In the genomic region with DNA sequence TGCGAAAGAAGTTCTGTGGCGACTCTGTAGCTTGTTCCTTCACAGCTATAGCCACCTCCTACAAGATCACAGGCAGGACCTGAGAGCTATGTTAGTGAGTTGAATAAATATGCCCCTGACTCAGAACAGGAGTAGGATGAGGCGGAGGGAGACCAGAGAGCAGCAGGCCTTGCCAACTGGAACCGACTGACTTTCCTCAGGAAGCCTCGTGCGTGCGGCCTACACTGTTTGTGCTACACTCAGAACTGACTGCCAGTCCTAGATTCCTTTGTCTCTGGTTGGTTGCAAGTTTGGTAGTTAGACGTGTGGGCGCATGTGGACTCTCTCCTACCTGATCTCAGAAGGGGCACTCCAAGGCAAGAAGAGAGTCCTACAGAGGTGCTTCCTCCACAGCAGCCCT, we compare ENCODE assay signal across 9 mouse cellular contexts. TPM values are rescaled to one million over a fixed set of nuclear protein-coding genes. Genes with fewer than 3 reads are reported as not detected.
DNase-seq lines count a peak whose midpoint lies in the region; ATAC-seq and TF ChIP-seq lines count a peak whose summit lies in the region.
"Had no signal": no experiment of that assay in that cellular context is flagged by ENCODE, and none has a peak within 500 bp of the region (broad histone marks: within the 10 kb centered on the region; RNA-seq: fewer than 3 reads in every experiment).

No protein-coding gene starts in this region.

- WGBS in forebrain, embryonic 13.5 days = 79% methylated on average over 9 of the region's 9 CpGs
- WGBS in forebrain, postnatal 0 days = 68% methylated on average over 9 of the region's 9 CpGs
- 68% methylated on average over 9 of the region's 9 CpGs for WGBS in kidney, embryonic 14.5 days
- 62% methylated on average over 9 of the region's 9 CpGs for WGBS in stomach, postnatal 0 days

- TF ChIP-seq EP300 in stomach, postnatal 0 days (optimal IDR thresholded peaks at IDR 0.05) = no peak

- no peak for DNase-seq in forebrain, postnatal 0 days
- DNase-seq in kidney, postnatal 14 days = no peak
- DNase-seq in right cerebral cortex, adult 2 months (ENCODE audit: low spot score in 2 of 2) = peak; percentile 31 to 41
- no peak for DNase-seq in right cerebral cortex, postnatal 14 days
- DNase-seq in stomach, postnatal 0 days (ENCODE audit: low spot score) = no peak
- no peak for DNase-seq in T-cell, adult 2 months (ENCODE audit: low spot score)
- DNase-seq: kidney, adult 8-10 months had no signal

- H3K4me3 ChIP-seq in forebrain, embryonic 13.5 days = no peak overlapping the region
- H3K4me3 ChIP-seq in forebrain, postnatal 0 days (ENCODE audit: low read depth, low read length) = no peak overlapping the region
- H3K4me3 ChIP-seq in kidney, embryonic 14.5 days (ENCODE audit: low read length) = no peak overlapping the region
- no peak overlapping the region for H3K4me3 ChIP-seq in stomach, postnatal 0 days (ENCODE audit: low read depth, low read length)

- H3K27ac ChIP-seq in forebrain, embryonic 13.5 days = no peak overlapping the region; the same call in 1 of the 2 replicates
- H3K27ac ChIP-seq in forebrain, postnatal 0 days (ENCODE audit: low read depth, low read length) = no peak overlapping the region
- no peak overlapping the region for H3K27ac ChIP-seq in kidney, embryonic 14.5 days (ENCODE audit: low read depth, low read length)
- H3K27ac ChIP-seq in stomach, postnatal 0 days (replicated peaks) = peak overlapping the region; percentile 87

- ATAC-seq in forebrain, embryonic 13.5 days = no peak
- no peak for ATAC-seq in forebrain, postnatal 0 days
- ATAC-seq in kidney, embryonic 14.5 days (ENCODE audit: low FRiP score, low TSS enrichment) = peak; percentile 22; the same call in 1 of the 2 replicates
- ATAC-seq in stomach, postnatal 0 days (ENCODE audit: low FRiP score, low TSS enrichment) = 0 out of 2 replicates have a peak, but pooled peaks have one; percentile 27

- H3K9me3 ChIP-seq in forebrain, embryonic 13.5 days (replicated peaks) = no peaks in the 10 kb centered on the region
- H3K9me3 ChIP-seq in forebrain, postnatal 0 days (ENCODE audit: low read length) = no peaks in the 10 kb centered on the region
- H3K9me3 ChIP-seq in kidney, embryonic 14.5 days (ENCODE audit: control insufficient read depth, low read length) = no peaks in the 10 kb centered on the region
- H3K9me3 ChIP-seq in stomach, postnatal 0 days (ENCODE audit: control insufficient read depth, low read length) = no peaks in the 10 kb centered on the region

- 0 out of 2 replicates have a peak overlapping the region, but pooled peaks have one; percentile 38 for H3K9ac ChIP-seq in forebrain, embryonic 13.5 days
- H3K9ac ChIP-seq in forebrain, postnatal 0 days = no peak overlapping the region
- H3K9ac ChIP-seq in kidney, embryonic 14.5 days (ENCODE audit: low read depth, low read length) = no peak overlapping the region
- H3K9ac ChIP-seq in stomach, postnatal 0 days (ENCODE audit: low read length) = no peak overlapping the region

- H3K27me3 ChIP-seq in forebrain, embryonic 13.5 days = no peaks in the 10 kb centered on the region
- no peaks in the 10 kb centered on the region for H3K27me3 ChIP-seq in forebrain, postnatal 0 days (ENCODE audit: insufficient read depth, low read length)
- H3K27me3 ChIP-seq in kidney, embryonic 14.5 days (ENCODE audit: control insufficient read depth, insufficient read depth, low read length) = no peaks in the 10 kb centered on the region
- H3K27me3 ChIP-seq in stomach, postnatal 0 days (ENCODE audit: control insufficient read depth, insufficient read depth, low read length) = no peaks in the 10 kb centered on the region

- H3K4me1 ChIP-seq in forebrain, embryonic 13.5 days = peaks cover 37% of the 10 kb centered on the region
- H3K4me1 ChIP-seq in forebrain, postnatal 0 days (ENCODE audit: insufficient read depth) = peaks cover 17% of the 10 kb centered on the region; the same call in 1 of the 2 replicates
- H3K4me1 ChIP-seq in kidney, embryonic 14.5 days (ENCODE audit: control insufficient read depth, insufficient read depth, low read length) = peaks cover 25% of the 10 kb centered on the region
- no peaks in the 10 kb centered on the region for H3K4me1 ChIP-seq in stomach, postnatal 0 days (replicated peaks; ENCODE audit: control insufficient read depth, insufficient read depth)

- TF ChIP-seq CTCF in forebrain, postnatal 0 days (IDR thresholded peaks at IDR 0.05; ENCODE audit: low read depth) = no peak
- no peak for TF ChIP-seq CTCF in stomach, postnatal 0 days (IDR thresholded peaks at IDR 0.05; ENCODE audit: low read depth)

- no peaks in the 10 kb centered on the region for H3K36me3 ChIP-seq in forebrain, embryonic 13.5 days (ENCODE audit: poor library complexity, severe bottlenecking)
- H3K36me3 ChIP-seq in forebrain, postnatal 0 days (ENCODE audit: insufficient read depth) = no peaks in the 10 kb centered on the region
- no peaks in the 10 kb centered on the region for H3K36me3 ChIP-seq in kidney, embryonic 14.5 days (ENCODE audit: control insufficient read depth, insufficient read depth, low read length)
- H3K36me3 ChIP-seq in stomach, postnatal 0 days (ENCODE audit: control insufficient read depth, insufficient read depth, low read length) = no peaks in the 10 kb centered on the region

- H3K4me2 ChIP-seq in forebrain, embryonic 13.5 days = no peak overlapping the region
- H3K4me2 ChIP-seq in forebrain, postnatal 0 days (ENCODE audit: low read depth) = no peak overlapping the region
- H3K4me2 ChIP-seq in kidney, embryonic 14.5 days (replicated peaks; ENCODE audit: low read depth, low read length) = no peak overlapping the region
- H3K4me2 ChIP-seq in stomach, postnatal 0 days (replicated peaks; ENCODE audit: low read depth) = no peak overlapping the region

RNA-seq across cellular contexts. Expression of a gene that starts 50.2 kb away (rescaled TPM):
- 48.1 and 51.3 TPM in 2 replicates for polyA plus RNA-seq in forebrain, embryonic 13.5 days (2015; fragmentation: Nextera tagmentation; extraction: Ambion mirVana)
- 50.3 and 56.2 TPM in 2 replicates for total RNA-seq in forebrain, postnatal 0 days (2014; rRNA removed)
- polyA plus RNA-seq in forebrain, postnatal 0 days (2015; fragmentation: Nextera tagmentation; extraction: Ambion mirVana) = 55.3 and 58.7 TPM in 2 replicates
- polyA plus RNA-seq in kidney, embryonic 14.5 days (2014; fragmentation: Nextera tagmentation; extraction: Ambion mirVana) = 44.7 and 46.7 TPM in 2 replicates
- polyA plus RNA-seq in stomach, postnatal 0 days (2015; fragmentation: Nextera tagmentation; extraction: Ambion mirVana) = 41.4 and 47.8 TPM in 2 replicates

Comparison
In these comparisons a context has a peak if more than half of its experiments do, and no peak if none do; other contexts are left out.
1. DNase-seq: peak in right cerebral cortex, adult 2 months (2 of 2); none in forebrain, postnatal 0 days (single experiment), kidney, postnatal 14 days (single experiment), right cerebral cortex, postnatal 14 days (single experiment), stomach, postnatal 0 days (single experiment) and T-cell, adult 2 months (single experiment).
2. ATAC-seq: peak in kidney, embryonic 14.5 days (single experiment) and stomach, postnatal 0 days (single experiment); none in forebrain, embryonic 13.5 days (single experiment) and forebrain, postnatal 0 days (single experiment).